8 mouse cellular contexts compared by ENCODE assay signal in genomic region chr12:69501783-69502705, GRCm38 (mm10).
DNase-seq lines count a peak whose midpoint lies in the region; ATAC-seq and TF ChIP-seq lines count a peak whose summit lies in the region.

No protein-coding gene starts in this region.

- H3K4me1 ChIP-seq in lung, embryonic 14.5 days (ENCODE audit: insufficient read depth) = peaks cover 34% of the 10 kb centered on the region
- H3K4me1 ChIP-seq in neural tube, embryonic 15.5 days = peaks cover 36% of the 10 kb centered on the region

- peak overlapping the region; percentile 13; the same call in 1 of the 2 replicates for H3K4me3 ChIP-seq in lung, embryonic 14.5 days (ENCODE audit: low read depth, low read length)
- H3K4me3 ChIP-seq in neural tube, embryonic 15.5 days (replicated peaks) = no peak overlapping the region

- peak; percentile 68 to 78 for ATAC-seq in hematopoietic stem cell, adult 5-6 weeks (replicated peaks in 1 of 2; ENCODE audit: insufficient read depth in 1 of 2, low FRiP score in 2 of 2, low TSS enrichment in 1 of 2, low read depth in 1 of 2, poor library complexity in 2 of 2, severe bottlenecking in 2 of 2)
- peak; percentile 86 for ATAC-seq in lung, embryonic 14.5 days (ENCODE audit: insufficient read depth)
- ATAC-seq in neural tube, embryonic 15.5 days (ENCODE audit: low FRiP score) = peak; percentile 87

- DNase-seq in CD4-positive helper T cell, adult 2 months (ENCODE audit: low read depth, low spot score) = peak; percentile 71
- peak; percentile 31 for DNase-seq in cerebellum, adult 9-10 months
- peak; percentile 43 to 73 for DNase-seq in frontal cortex, adult 2 months (ENCODE audit: extremely low spot score in 1 of 2, low spot score in 1 of 2)
- DNase-seq in layer of hippocampus, adult 8-10 months (ENCODE audit: low spot score in 2 of 2) = peak; percentile 48 to 49
- peak; percentile 94 for DNase-seq in lung, embryonic 14.5 days
- peak; percentile 77 for DNase-seq in testis, postnatal 14 days (ENCODE audit: low spot score)

- no peaks in the 10 kb centered on the region for H3K27me3 ChIP-seq in lung, embryonic 14.5 days (ENCODE audit: insufficient read depth, low read length)
- H3K27me3 ChIP-seq in neural tube, embryonic 15.5 days (replicated peaks) = no peaks in the 10 kb centered on the region

- no peaks in the 10 kb centered on the region for H3K36me3 ChIP-seq in lung, embryonic 14.5 days (ENCODE audit: insufficient read depth)
- no peaks in the 10 kb centered on the region for H3K36me3 ChIP-seq in neural tube, embryonic 15.5 days

- H3K9ac ChIP-seq in lung, embryonic 14.5 days = peak overlapping the region; percentile 47
- no peak overlapping the region for H3K9ac ChIP-seq in neural tube, embryonic 15.5 days (replicated peaks)

- no peak for TF ChIP-seq CTCF in lung, embryonic 14.5 days (IDR thresholded peaks at IDR 0.05; ENCODE audit: low read depth)

- no peaks in the 10 kb centered on the region for H3K9me3 ChIP-seq in lung, embryonic 14.5 days (ENCODE audit: low read depth, low read length)
- no peaks in the 10 kb centered on the region for H3K9me3 ChIP-seq in neural tube, embryonic 15.5 days (replicated peaks)

- H3K4me2 ChIP-seq in lung, embryonic 14.5 days = peak overlapping the region; percentile 57
- H3K4me2 ChIP-seq in neural tube, embryonic 15.5 days = peak overlapping the region; percentile 32

- WGBS in lung, embryonic 14.5 days = 5% methylated on average over 20 of the region's 20 CpGs
- WGBS in neural tube, embryonic 15.5 days = 20% methylated on average over 20 of the region's 20 CpGs

- H3K27ac ChIP-seq in lung, embryonic 14.5 days (ENCODE audit: low read depth) = peak overlapping the region; percentile 99
- H3K27ac ChIP-seq in neural tube, embryonic 15.5 days (replicated peaks) = peak overlapping the region; percentile 84

Comparison
In these comparisons a context has a peak if more than half of its experiments do, and no peak if none do; other contexts are left out.
1. DNase-seq: peak in every context shown above with its lines; median percentile 94 in lung, embryonic 14.5 days; 77 in testis, postnatal 14 days; 71 in CD4-positive helper T cell, adult 2 months; 58 in frontal cortex, adult 2 months; 48 in layer of hippocampus, adult 8-10 months; 31 in cerebellum, adult 9-10 months.